Mouse (Mus musculus) MEL (cell line): ENCODE results near the gene Pfkfb3. TPM values are rescaled to one million over a fixed set of nuclear protein-coding genes. Genes with fewer than 3 reads are reported as not detected.

Experiments
- DNase-seq: peaks from one replicate; pipeline ENCODE4 v3.0.0; 2011; ENCODE audit warnings: low read depth, low spot score
- H3K27ac ChIP-seq: 2 replicates; pipeline ENCODE4 v1.5.1; 2012; ENCODE audit warnings: low read depth, mild to moderate bottlenecking, control low read depth, low read length, moderate library complexity; ENCODE audit not compliant: control insufficient read depth
- H3K27me3 ChIP-seq, 2 experiments: fragments of 150-350 bp in 1 of 2; sonication (generic) in 1 of 2; 2 replicates each; pipeline ENCODE4 v1.6.1; 2012; ENCODE audit warnings: low read length in 2 of 2, mild to moderate bottlenecking in 2 of 2, improper control_type of control experiment in 1 of 2, moderate library complexity in 1 of 2; ENCODE audit not compliant: insufficient read depth in 2 of 2, control insufficient read depth in 1 of 2
- H3K36me3 ChIP-seq, 2 experiments: 2 replicates each; pipeline ENCODE4 v1.6.1; 2012 to 2014; ENCODE audit warnings: low read length in 2 of 2, improper control_type of control experiment in 1 of 2, inconsistent platforms in 1 of 2, mild to moderate bottlenecking in 1 of 2; ENCODE audit not compliant: insufficient read depth in 2 of 2, control insufficient read depth in 1 of 2
- H3K4me1 ChIP-seq, 2 experiments: fragments of 150-350 bp in 1 of 2; sonication (generic) in 1 of 2; 2 replicates each; pipeline ENCODE4 v1.6.1; 2012; ENCODE audit warnings: low read length in 2 of 2, improper control_type of control experiment in 1 of 2, mild to moderate bottlenecking in 1 of 2; ENCODE audit not compliant: insufficient read depth in 2 of 2, control insufficient read depth in 1 of 2
- H3K4me3 ChIP-seq, 2 experiments: fragments of 150-350 bp in 1 of 2; sonication (generic) in 1 of 2; 2 replicates each; pipeline ENCODE4 v1.5.1; 2012; ENCODE audit warnings: low read depth in 2 of 2, low read length in 2 of 2, mild to moderate bottlenecking in 2 of 2, moderate library complexity in 2 of 2, control low read depth in 1 of 2, improper control_type of control experiment in 1 of 2; ENCODE audit not compliant: control insufficient read depth in 1 of 2, insufficient read depth in 1 of 2
- H3K79me2 ChIP-seq: 2 replicates; pipeline ENCODE4 v1.6.1; 2012; ENCODE audit warnings: mild to moderate bottlenecking, low read length, moderate library complexity; ENCODE audit not compliant: control insufficient read depth, poor library complexity, insufficient read depth
- H3K9ac ChIP-seq: 2 replicates; pipeline ENCODE4 v1.6.1; 2012; ENCODE audit warnings: low read depth, mild to moderate bottlenecking, control low read depth, low read length, moderate library complexity; ENCODE audit not compliant: control insufficient read depth, poor library complexity, severe bottlenecking
- H3K9me3 ChIP-seq: fragments of 150-350 bp; sonication (generic); replicated peaks from 2 replicates; pipeline ENCODE4 v1.6.1; 2012; ENCODE audit warnings: mild to moderate bottlenecking, low read length, improper control_type of control experiment, moderate library complexity; ENCODE audit not compliant: insufficient read depth
- BHLHE40 ChIP-seq: IDR thresholded peaks from 2 replicates; pipeline ENCODE4 v1.6.1; 2012; ENCODE audit warnings: low read depth, mild to moderate bottlenecking, inconsistent platforms, low read length, improper control_type of control experiment, borderline replicate concordance
- CHD1 ChIP-seq: IDR thresholded peaks from 2 replicates; pipeline ENCODE4 v1.6.1; 2012; ENCODE audit warnings: low read depth, mild to moderate bottlenecking, inconsistent platforms, low read length, improper control_type of control experiment
- CTCF ChIP-seq, 3 experiments: IDR thresholded peaks in 2 of 3; conservative IDR thresholded peaks in 1 of 3; 2 replicates each; pipeline ENCODE4 v1.5.1; 2011 to 2012; ENCODE audit warnings: low read length in 3 of 3, low read depth in 2 of 3, mild to moderate bottlenecking in 2 of 3, improper control_type of control experiment in 1 of 3, inconsistent platforms in 1 of 3, mixed read lengths in 1 of 3, moderate library complexity in 1 of 3; ENCODE audit not compliant: control insufficient read depth in 1 of 3, insufficient read depth in 1 of 3, poor library complexity in 1 of 3, severe bottlenecking in 1 of 3
- E2F4 ChIP-seq: IDR thresholded peaks from 2 replicates; pipeline ENCODE4 v1.6.1; 2011; ENCODE audit warnings: low read depth, low read length, improper control_type of control experiment, borderline replicate concordance
- ELF1 ChIP-seq: IDR thresholded peaks from 2 replicates; pipeline ENCODE4 v1.6.1; 2014; ENCODE audit warnings: low read depth, mild to moderate bottlenecking, inconsistent platforms, low read length, improper control_type of control experiment, moderate library complexity
- EP300 ChIP-seq, 2 experiments: IDR thresholded peaks; 2 replicates each; pipeline ENCODE4 v1.6.1; 2011; ENCODE audit warnings: improper control_type of control experiment in 2 of 2, low read length in 2 of 2, low read depth in 1 of 2, mild to moderate bottlenecking in 1 of 2
- ETS1 ChIP-seq: IDR thresholded peaks from 2 replicates; pipeline ENCODE4 v1.6.1; 2012; ENCODE audit warnings: low read depth, mild to moderate bottlenecking, inconsistent platforms, low read length, improper control_type of control experiment, moderate library complexity
- GABPA ChIP-seq: IDR thresholded peaks from 2 replicates; pipeline ENCODE4 v1.6.1; 2012; ENCODE audit warnings: low read depth, mild to moderate bottlenecking, inconsistent platforms, low read length, improper control_type of control experiment, moderate library complexity
- GATA1 ChIP-seq: IDR thresholded peaks from 2 replicates; pipeline ENCODE4 v1.6.1; 2011; ENCODE audit warnings: low read depth, low read length, improper control_type of control experiment
- HCFC1 ChIP-seq: IDR thresholded peaks from 2 replicates; pipeline ENCODE4 v1.6.1; 2012; ENCODE audit warnings: low read depth, mild to moderate bottlenecking, inconsistent platforms, low read length, improper control_type of control experiment, moderate library complexity
- KAT2A ChIP-seq: conservative IDR thresholded peaks from 2 replicates; pipeline ENCODE4 v1.6.1; 2012; ENCODE audit warnings: low read depth, low read length, improper control_type of control experiment, inconsistent platforms
- MAFK ChIP-seq: IDR thresholded peaks from 2 replicates; pipeline ENCODE4 v1.6.1; 2011; ENCODE audit warnings: low read depth, mild to moderate bottlenecking, low read length, improper control_type of control experiment, borderline replicate concordance
- MAX ChIP-seq: IDR thresholded peaks from 2 replicates; pipeline ENCODE4 v1.6.1; 2011; ENCODE audit warnings: low read length, improper control_type of control experiment
- MAZ ChIP-seq: IDR thresholded peaks from 2 replicates; pipeline ENCODE4 v1.6.1; 2012; ENCODE audit warnings: low read depth, mild to moderate bottlenecking, inconsistent platforms, low read length, improper control_type of control experiment
- MXI1 ChIP-seq: IDR thresholded peaks from 2 replicates; pipeline ENCODE4 v1.6.1; 2011; ENCODE audit warnings: mild to moderate bottlenecking, low read depth, low read length, improper control_type of control experiment
- MYB ChIP-seq: IDR thresholded peaks from 2 replicates; pipeline ENCODE4 v1.6.1; 2011; ENCODE audit warnings: mild to moderate bottlenecking, low read depth, low read length, improper control_type of control experiment
- MYC ChIP-seq: IDR thresholded peaks from 2 replicates; pipeline ENCODE4 v1.6.1; 2011; ENCODE audit warnings: low read depth, mild to moderate bottlenecking, low read length, improper control_type of control experiment, moderate library complexity
- NELFE ChIP-seq: IDR thresholded peaks from 2 replicates; pipeline ENCODE4 v1.6.1; 2011; ENCODE audit warnings: low read depth, low read length, improper control_type of control experiment
- NRF1 ChIP-seq: IDR thresholded peaks from 2 replicates; pipeline ENCODE4 v1.6.1; 2014; ENCODE audit warnings: low read depth, mild to moderate bottlenecking, inconsistent platforms, low read length, improper control_type of control experiment, moderate library complexity; ENCODE audit not compliant: poor library complexity, insufficient read depth, severe bottlenecking
- POLR2A ChIP-seq, 2 experiments: IDR thresholded peaks; 2 replicates each; pipeline ENCODE4 v1.6.1; 2011 to 2012; ENCODE audit warnings: low read length in 2 of 2, mild to moderate bottlenecking in 2 of 2, control low read depth in 1 of 2, improper control_type of control experiment in 1 of 2, low read depth in 1 of 2, moderate library complexity in 1 of 2; ENCODE audit not compliant: control insufficient read depth in 1 of 2, insufficient read depth in 1 of 2, poor library complexity in 1 of 2
- POLR2AphosphoS2 ChIP-seq: IDR thresholded peaks from 2 replicates; pipeline ENCODE4 v1.6.1; 2011; ENCODE audit warnings: low read length, improper control_type of control experiment
- POLR2AphosphoS5 ChIP-seq: IDR thresholded peaks from 2 replicates; pipeline ENCODE4 v1.6.1; 2012; ENCODE audit warnings: low read depth, borderline replicate concordance, mild to moderate bottlenecking, inconsistent platforms, low read length, moderate library complexity, mixed read lengths
- RAD21 ChIP-seq: IDR thresholded peaks from 2 replicates; pipeline ENCODE4 v1.6.1; 2011; ENCODE audit warnings: mild to moderate bottlenecking, low read depth, low read length, improper control_type of control experiment
- RCOR1 ChIP-seq: IDR thresholded peaks from 2 replicates; pipeline ENCODE4 v1.6.1; 2012; ENCODE audit warnings: low read depth, mild to moderate bottlenecking, inconsistent platforms, low read length, improper control_type of control experiment
- SIN3A ChIP-seq: IDR thresholded peaks from 2 replicates; pipeline ENCODE4 v1.6.1; 2012; ENCODE audit warnings: low read length, improper control_type of control experiment, inconsistent platforms
- SMC3 ChIP-seq: IDR thresholded peaks from 2 replicates; pipeline ENCODE4 v1.6.1; 2011; ENCODE audit warnings: low read depth, low read length, improper control_type of control experiment
- TBP ChIP-seq: IDR thresholded peaks from 2 replicates; pipeline ENCODE4 v1.8.0; 2011; ENCODE audit warnings: low read depth, low read length, improper control_type of control experiment
- TCF12 ChIP-seq: IDR thresholded peaks from 2 replicates; pipeline ENCODE4 v1.6.1; 2014; ENCODE audit warnings: low read depth, mild to moderate bottlenecking, inconsistent platforms, low read length, improper control_type of control experiment, moderate library complexity
- USF1 ChIP-seq: IDR thresholded peaks from 2 replicates; pipeline ENCODE4 v1.6.1; 2014; ENCODE audit warnings: low read depth, mild to moderate bottlenecking, inconsistent platforms, low read length, improper control_type of control experiment, moderate library complexity
- ZC3H11A ChIP-seq: IDR thresholded peaks from 2 replicates; pipeline ENCODE4 v1.6.1; 2012; ENCODE audit warnings: low read depth, mild to moderate bottlenecking, inconsistent platforms, low read length, improper control_type of control experiment
- ZMIZ1 ChIP-seq: IDR thresholded peaks from 2 replicates; pipeline ENCODE4 v1.6.1; 2012; ENCODE audit warnings: low read depth, mild to moderate bottlenecking, inconsistent platforms, low read length, improper control_type of control experiment, moderate library complexity
- ZNF384 ChIP-seq: IDR thresholded peaks from 2 replicates; pipeline ENCODE4 v1.6.1; 2012; ENCODE audit warnings: low read depth, mild to moderate bottlenecking, inconsistent platforms, low read length, improper control_type of control experiment
- polyA plus RNA-seq, 2 experiments: library from polyadenylated mRNA; stranded (reverse) in 1 of 2; unstranded in 1 of 2; fragments of >175 nt in 1 of 2; fragments of >200 nt in 1 of 2; gene quantifications; 2 replicates each; pipeline versions ENCODE4 v1.2.1 to v1.2.4; 2012; ENCODE audit warnings: low replicate concordance in 2 of 2, low read depth in 1 of 2; ENCODE audit not compliant: insufficient read length in 2 of 2, insufficient read depth in 1 of 2, missing spikeins in 1 of 2
- total RNA-seq: library from RNA; depleted of rRNA; stranded (reverse); fragments of 300-350 nt; gene quantifications from 2 replicates; pipeline ENCODE4 v1.2.3, GENCODE M21; 2012

Gene Pfkfb3
- total and polyA plus RNA-seq, 3 experiments = 9.9 to 13.8 TPM; not detected in 1

GRCm38 (mm10) chr2:11602506-11603489, 48.9 kb upstream of the Pfkfb3 start:
- H3K27me3 ChIP-seq = peaks cover 8 to 10% of the 10 kb centered on the region in 2 experiments
- TF ChIP-seq ZC3H11A = peak; percentile 62; the same call in 1 of the 2 replicates
- peak; percentile 90 for TF ChIP-seq NELFE
- no peak for TF ChIP-seq RCOR1
- TF ChIP-seq POLR2A (IDR thresholded peaks at IDR 0.05; ENCODE audit: control insufficient read depth in 1 of 2, insufficient read depth in 1 of 2, low read depth in 1 of 2, low read length in 2 of 2, poor library complexity in 1 of 2) = peak; percentile 62 to 89; a peak in 3 of 4 replicates
- peak; percentile 84 for TF ChIP-seq RAD21
- peak; percentile 95 for TF ChIP-seq ELF1
- peak in 2 of 3 experiments; percentile 95 to 100 for TF ChIP-seq CTCF (IDR thresholded peaks at IDR 0.05 in 2 of 3, conservative IDR thresholded peaks at IDR 0.05 in 1 of 3; ENCODE audit: control insufficient read depth in 1 of 3, insufficient read depth in 1 of 3, low read depth in 2 of 3, low read length in 3 of 3, poor library complexity in 1 of 3, severe bottlenecking in 1 of 3)
- TF ChIP-seq MYC = peak; percentile 74; the same call in 1 of the 2 replicates
- TF ChIP-seq POLR2AphosphoS2 = peak; percentile 44; the same call in 1 of the 2 replicates
- TF ChIP-seq ZNF384 = 0 out of 2 replicates have a peak, but pooled peaks have one; percentile 32
- 0 out of 2 replicates have a peak, but pooled peaks have one; percentile 36 for TF ChIP-seq ZMIZ1
- peak; percentile 71; the same call in 1 of the 2 replicates for TF ChIP-seq GABPA
- TF ChIP-seq BHLHE40 = no peak
- TF ChIP-seq SIN3A = peak; percentile 78
- peak; percentile 85 for TF ChIP-seq NRF1
- TF ChIP-seq TBP = peak; percentile 77
- TF ChIP-seq USF1 = 0 out of 2 replicates have a peak, but pooled peaks have one; percentile 15
- TF ChIP-seq EP300 (IDR thresholded peaks at IDR 0.05; ENCODE audit: low read depth in 1 of 2, low read length in 2 of 2) = no peak
- TF ChIP-seq MAX = no peak
- TF ChIP-seq KAT2A = peak; percentile 75
- no peak for TF ChIP-seq E2F4
- no peak for TF ChIP-seq MAFK
- TF ChIP-seq MAZ = peak; percentile 58; the same call in 1 of the 2 replicates
- peak; percentile 64; the same call in 1 of the 2 replicates for TF ChIP-seq TCF12
- TF ChIP-seq HCFC1 = peak; percentile 93
- no peak for TF ChIP-seq CHD1
- TF ChIP-seq MXI1 = peak; percentile 34
- no peak for TF ChIP-seq MYB
- TF ChIP-seq ETS1 = 0 out of 2 replicates have a peak, but pooled peaks have one; percentile 32
- peak; percentile 81 for TF ChIP-seq SMC3
- TF ChIP-seq POLR2AphosphoS5 = no peak
- TF ChIP-seq GATA1 = peak; percentile 13; the same call in 1 of the 2 replicates
- peaks cover 13 to 15% of the 10 kb centered on the region in 2 experiments for H3K36me3 ChIP-seq
- peak overlapping the region; percentile 97 for H3K9ac ChIP-seq
- peaks cover 28% of the 10 kb centered on the region for H3K79me2 ChIP-seq
- H3K4me3 ChIP-seq = peak overlapping the region; percentile 93 to 99
- H3K9me3 ChIP-seq = no peaks in the 10 kb centered on the region
- peak overlapping the region; percentile 21; the same call in 1 of the 2 replicates for H3K27ac ChIP-seq
- H3K4me1 ChIP-seq = peaks cover 0 to 5% of the 10 kb centered on the region in 2 experiments; a peak in 1 of 4 replicates
- DNase-seq = peak; percentile 95
